Mouse (Mus musculus): ENCODE results near the gene Amigo1. TPM values are rescaled to one million over a fixed set of nuclear protein-coding genes. Genes with fewer than 3 reads are reported as not detected.

The Amigo1 gene
- polyA plus RNA-seq, 1 experiment from 2014 or later: 2.6 TPM

DNA sequence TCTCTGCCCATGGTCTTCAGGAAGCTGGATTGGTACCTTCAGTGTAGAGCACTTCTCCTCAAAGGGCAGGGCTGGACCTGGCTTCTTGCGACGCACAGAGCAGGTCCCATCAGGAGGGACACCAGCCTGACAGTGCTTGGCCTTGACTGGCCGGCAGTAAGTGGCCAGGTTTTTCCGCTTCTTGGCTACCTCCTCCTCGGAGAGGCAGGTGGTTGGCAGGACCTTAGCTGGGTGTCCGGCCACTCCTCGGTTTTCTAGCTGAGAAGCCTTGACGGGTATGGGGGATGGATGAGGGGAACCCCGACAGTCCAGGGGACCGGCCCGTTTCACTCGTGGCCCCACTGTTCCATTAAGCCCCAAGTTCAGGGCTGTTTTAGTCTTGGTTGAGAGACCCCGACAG, 17.1 kb downstream of the Amigo1 start:
- Histone ChIP-seq H3K9me3 (no peaks in the 10 kb centered on the region), H3K4me2 (no peak overlapping the region), H3K4me1 (peaks cover 29% of the 10 kb centered on the region), H3K27me3 (replicated peaks) (no peaks in the 10 kb centered on the region), H3K4me3 (no peak overlapping the region), H3K9ac (no peak overlapping the region), H3K36me3 (peaks cover 69% of the 10 kb centered on the region), H3K27ac (replicated peaks) (no peak overlapping the region)
- no peak for ATAC-seq (ENCODE audit: extremely low read depth, insufficient number of reproducible peaks, low FRiP score, low TSS enrichment)
- WGBS: 88% methylated on average over 13 of the region's 13 CpGs

DNA sequence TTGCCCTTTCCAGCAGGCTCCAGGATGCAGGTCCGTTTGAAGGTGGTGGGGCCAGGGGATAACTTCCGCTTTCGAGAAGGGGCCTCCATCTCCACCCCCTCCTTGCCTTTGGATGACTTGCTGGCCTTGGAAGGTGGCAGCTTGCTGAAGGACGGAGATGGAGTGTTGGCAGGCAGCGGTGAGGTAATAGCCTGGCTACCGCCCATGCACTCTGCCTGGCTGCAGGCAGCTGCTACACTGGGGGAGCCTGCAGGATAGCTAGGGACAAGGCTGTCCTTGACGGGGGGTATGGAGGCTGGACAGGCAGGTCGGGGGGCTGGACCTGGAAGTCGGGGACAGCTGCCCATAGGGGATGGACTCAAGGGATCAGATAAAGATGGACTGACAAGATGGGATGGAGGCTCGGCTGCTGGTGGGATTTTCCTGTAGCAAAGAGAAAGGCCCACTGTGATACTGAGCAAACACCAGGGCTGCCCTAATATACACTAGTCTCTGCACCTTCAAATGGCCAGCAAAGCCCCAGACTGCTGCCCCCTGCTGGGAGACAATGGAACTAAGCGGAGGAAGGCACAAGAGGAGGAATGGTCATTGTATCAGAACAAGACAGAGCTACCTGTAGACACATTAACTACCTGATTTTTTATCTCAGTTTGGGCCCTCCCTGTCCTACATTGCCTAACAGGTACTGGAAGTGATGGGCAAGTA, 17.6 kb downstream of the Amigo1 start:
- no peaks in the 10 kb centered on the region for H3K9me3 ChIP-seq
- H3K27me3 ChIP-seq (replicated peaks): no peaks in the 10 kb centered on the region
- H3K27ac ChIP-seq (replicated peaks): no peak overlapping the region
- no peak overlapping the region for H3K4me2 ChIP-seq
- ATAC-seq (ENCODE audit: extremely low read depth, insufficient number of reproducible peaks, low FRiP score, low TSS enrichment): no peak
- peaks cover 65% of the 10 kb centered on the region for H3K36me3 ChIP-seq
- H3K4me1 ChIP-seq: peaks cover 35% of the 10 kb centered on the region
- H3K9ac ChIP-seq: peak overlapping the region; percentile 10; the same call in 1 of the 2 replicates
- 81% methylated on average over 11 of the region's 11 CpGs for WGBS
- no peak overlapping the region for H3K4me3 ChIP-seq

DNA sequence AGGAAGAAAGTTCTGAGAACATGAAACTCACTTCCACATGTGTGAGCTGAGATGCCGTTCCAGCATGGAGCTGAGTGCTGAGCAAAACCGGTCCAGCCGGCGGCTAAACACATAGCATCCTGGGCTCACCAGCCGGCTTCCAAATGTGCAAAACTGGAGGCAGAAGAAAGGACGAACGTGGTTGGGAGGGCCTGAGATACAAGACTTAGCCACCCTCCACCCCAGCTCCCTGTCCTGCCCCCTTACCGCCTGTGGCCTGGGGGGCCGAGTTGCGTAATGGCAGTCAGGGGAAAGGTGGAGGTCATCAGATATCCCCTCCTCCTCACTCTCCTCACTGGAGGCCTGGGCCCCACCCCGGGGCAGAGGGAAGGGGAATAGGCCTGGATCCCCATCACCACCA, 18.3 kb downstream of the Amigo1 start:
- Histone ChIP-seq H3K36me3 (peaks cover 65% of the 10 kb centered on the region), H3K4me1 (peaks cover 40% of the 10 kb centered on the region), H3K4me3 (no peak overlapping the region), H3K9ac (no peak overlapping the region), H3K9me3 (no peaks in the 10 kb centered on the region), H3K4me2 (no peak overlapping the region), H3K27me3 (replicated peaks) (no peaks in the 10 kb centered on the region), H3K27ac (replicated peaks) (no peak overlapping the region)
- no peak for ATAC-seq (ENCODE audit: extremely low read depth, insufficient number of reproducible peaks, low FRiP score, low TSS enrichment)
- WGBS: 85% methylated on average over 11 of the region's 11 CpGs

DNA sequence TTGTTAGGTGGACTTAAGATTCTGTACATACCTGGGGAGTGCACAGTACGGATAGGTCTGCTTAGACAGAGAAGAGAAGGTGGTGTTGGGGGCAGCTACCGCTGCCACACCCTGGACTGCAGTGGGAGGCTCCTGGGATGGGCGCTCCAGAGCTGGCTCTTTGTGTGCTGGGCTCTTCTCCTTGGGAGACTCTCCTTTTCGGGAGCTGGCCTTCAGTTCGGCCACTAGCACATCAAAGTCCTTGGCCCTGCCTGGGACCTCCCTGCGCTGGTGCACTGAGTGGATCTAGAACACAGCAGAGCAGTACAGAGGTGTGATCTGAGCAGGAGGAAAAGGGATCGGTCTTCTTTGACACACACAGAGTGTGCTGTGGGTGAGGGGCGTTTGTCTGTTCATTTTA, 19.5 kb downstream of the Amigo1 start:
- no peak for ATAC-seq (ENCODE audit: extremely low read depth, insufficient number of reproducible peaks, low FRiP score, low TSS enrichment)
- peaks cover 65% of the 10 kb centered on the region for H3K36me3 ChIP-seq
- no peak overlapping the region for H3K4me2 ChIP-seq

DNA sequence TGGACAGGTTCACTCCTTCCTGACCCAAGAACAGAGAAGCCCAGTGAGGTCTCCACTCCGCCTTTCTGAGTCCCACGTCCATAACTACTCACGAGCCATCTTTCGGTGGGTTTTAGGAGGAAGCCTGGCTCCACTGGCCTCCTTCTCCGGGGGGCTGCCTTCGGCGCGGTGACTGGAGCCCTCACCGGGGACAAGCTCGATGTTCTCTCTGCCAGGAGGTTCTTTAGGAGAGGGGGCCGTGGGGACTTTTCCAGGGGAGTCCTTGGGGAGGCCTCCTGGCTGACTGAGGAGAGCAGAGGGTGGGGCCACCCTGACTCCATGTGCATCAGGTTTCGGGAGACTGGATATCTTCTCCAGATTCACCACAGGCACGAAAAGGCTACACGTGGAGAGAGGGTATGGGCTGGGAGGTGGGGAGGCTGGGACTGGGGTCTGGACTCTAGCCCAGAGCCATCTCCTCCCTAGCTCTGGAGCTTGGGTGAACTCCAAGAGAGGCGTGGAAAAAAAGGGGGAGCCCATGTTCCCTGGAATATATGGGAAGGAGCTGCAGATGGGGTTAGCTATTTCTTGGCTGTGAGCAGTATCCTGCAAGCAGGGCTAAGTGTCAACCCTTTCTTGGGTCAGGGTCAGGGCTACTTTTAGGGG, 20.7 kb downstream of the Amigo1 start:
- Histone ChIP-seq H3K27me3 (replicated peaks) (0 out of 2 replicates have a peak, but pooled peaks cover 4% of the 10 kb centered on the region), H3K4me1 (peaks cover 31% of the 10 kb centered on the region), H3K9ac (no peak overlapping the region), H3K9me3 (no peaks in the 10 kb centered on the region), H3K4me2 (no peak overlapping the region), H3K27ac (replicated peaks) (no peak overlapping the region), H3K4me3 (no peak overlapping the region), H3K36me3 (peaks cover 62% of the 10 kb centered on the region)
- no peak for ATAC-seq (ENCODE audit: extremely low read depth, insufficient number of reproducible peaks, low FRiP score, low TSS enrichment)
- WGBS: 85% methylated on average over 15 of the region's 15 CpGs

More for the DNA sequence above, 19.5 kb downstream of the Amigo1 start:
- H3K27ac ChIP-seq (replicated peaks): no peak overlapping the region
- H3K4me3 ChIP-seq: no peak overlapping the region
- peaks cover 34% of the 10 kb centered on the region for H3K4me1 ChIP-seq
- H3K9me3 ChIP-seq: no peaks in the 10 kb centered on the region
- H3K9ac ChIP-seq: no peak overlapping the region
- 80% methylated on average over 8 of the region's 8 CpGs for WGBS
- H3K27me3 ChIP-seq (replicated peaks): no peaks in the 10 kb centered on the region

DNA sequence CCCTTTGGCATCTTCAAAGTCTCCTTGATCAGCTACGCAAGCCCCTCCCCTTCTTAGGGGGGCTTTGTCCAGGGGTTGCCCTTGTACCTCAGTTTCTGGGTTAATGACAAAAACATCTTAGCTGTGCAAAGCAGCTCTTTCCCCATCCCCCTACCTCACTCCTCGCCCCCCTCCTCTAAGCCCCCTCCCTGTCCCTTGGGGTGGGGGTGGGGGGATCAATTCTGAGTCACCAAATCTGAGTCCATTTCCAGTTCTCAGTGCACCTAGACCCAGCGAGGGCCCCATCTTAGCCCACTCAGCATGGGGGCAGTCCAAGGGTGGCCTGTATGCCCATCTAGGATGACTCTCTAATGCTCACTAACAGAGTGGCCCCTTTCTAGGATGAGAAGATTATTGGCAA, 22.9 kb downstream of the Amigo1 start:
- Histone ChIP-seq H3K4me2 (peak overlapping the region; percentile 90), H3K36me3 (peaks cover 42% of the 10 kb centered on the region), H3K9ac (peak overlapping the region; percentile 89), H3K27me3 (replicated peaks) (peaks cover 17% of the 10 kb centered on the region), H3K9me3 (no peaks in the 10 kb centered on the region), H3K4me1 (peaks cover 30% of the 10 kb centered on the region), H3K27ac (replicated peaks) (no peak overlapping the region), H3K4me3 (peak overlapping the region; percentile 74)
- WGBS: 70% methylated on average over 3 of the region's 3 CpGs
- ATAC-seq (ENCODE audit: extremely low read depth, insufficient number of reproducible peaks, low FRiP score, low TSS enrichment): no peak

DNA sequence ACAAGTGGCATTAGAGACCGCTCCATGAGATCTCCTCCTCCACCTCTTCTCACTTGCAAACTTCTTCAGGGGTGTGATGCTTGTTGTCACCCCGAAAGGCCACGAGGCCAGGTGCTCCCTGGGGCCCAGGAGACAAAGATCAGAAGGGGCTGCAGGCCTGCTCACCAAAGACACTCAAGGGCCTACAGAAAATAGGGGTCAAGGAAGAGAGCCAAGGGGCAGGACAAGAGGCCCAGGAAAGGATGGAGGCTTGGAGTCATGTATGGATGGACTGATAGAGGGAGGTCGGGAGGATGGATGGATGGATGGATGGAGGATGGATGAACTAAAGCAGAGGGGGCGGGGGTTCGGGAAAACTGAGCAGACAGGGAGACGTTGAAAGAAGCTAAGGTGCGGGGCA, 23.4 kb downstream of the Amigo1 start:
- H3K4me3 ChIP-seq: peak overlapping the region; percentile 74
- WGBS: 12% methylated on average over 8 of the region's 8 CpGs
- peak overlapping the region; percentile 91; the same call in 1 of the 2 replicates for H3K27ac ChIP-seq (replicated peaks)
- H3K36me3 ChIP-seq: peaks cover 38% of the 10 kb centered on the region
- peak overlapping the region; percentile 90 for H3K4me2 ChIP-seq
- peaks cover 30% of the 10 kb centered on the region for H3K4me1 ChIP-seq
- H3K9ac ChIP-seq: peak overlapping the region; percentile 89
- no peaks in the 10 kb centered on the region for H3K9me3 ChIP-seq
- peaks cover 22% of the 10 kb centered on the region for H3K27me3 ChIP-seq (replicated peaks)
- ATAC-seq (ENCODE audit: extremely low read depth, insufficient number of reproducible peaks, low FRiP score, low TSS enrichment): no peak

DNA sequence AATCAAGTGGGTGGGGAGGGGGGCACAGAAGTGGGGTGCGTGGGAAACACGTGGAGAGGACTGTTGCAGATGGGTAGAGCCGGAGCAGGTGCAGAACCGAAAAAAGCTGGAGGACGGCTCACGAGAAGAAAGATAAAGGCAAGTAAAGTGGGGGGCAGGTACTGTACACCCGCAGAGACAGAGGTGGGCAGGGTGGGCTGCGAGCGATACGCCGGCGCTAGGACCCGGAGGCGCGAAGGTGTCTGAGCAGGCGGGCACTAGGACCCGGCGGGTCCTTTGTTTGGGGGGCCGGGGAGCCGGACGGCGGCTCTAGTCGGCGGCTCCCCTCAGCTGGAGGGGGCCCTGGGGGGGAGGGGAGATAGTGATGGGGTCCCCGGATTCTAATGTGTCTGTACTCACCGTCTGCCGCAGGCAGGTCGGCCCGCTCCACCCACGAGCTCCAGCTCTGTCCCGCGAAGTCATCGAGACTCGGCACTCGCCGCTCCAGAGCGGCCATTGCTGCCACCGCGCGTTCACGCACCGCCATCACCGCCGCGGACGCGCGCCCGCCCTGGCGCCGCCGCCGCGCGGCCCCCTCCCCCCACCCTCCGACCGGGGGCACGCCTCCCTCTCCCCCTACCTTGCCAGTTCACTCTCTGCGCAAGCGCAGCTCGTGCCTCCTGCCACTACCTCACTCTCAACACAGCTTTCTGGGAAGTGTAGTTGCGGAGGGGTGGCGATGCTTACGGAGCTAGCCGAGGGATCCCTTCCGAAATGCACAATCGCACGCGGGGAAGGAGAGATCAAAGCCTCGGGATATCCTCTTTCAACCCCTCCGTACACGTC, 24.0 kb downstream of the Amigo1 start:
- Histone ChIP-seq H3K36me3 (peaks cover 32% of the 10 kb centered on the region), H3K27ac (replicated peaks) (peak overlapping the region; percentile 91), H3K4me2 (peak overlapping the region; percentile 90), H3K9me3 (no peaks in the 10 kb centered on the region), H3K4me1 (peaks cover 30% of the 10 kb centered on the region), H3K4me3 (peak overlapping the region; percentile 74), H3K9ac (peak overlapping the region; percentile 89), H3K27me3 (replicated peaks) (peaks cover 22% of the 10 kb centered on the region)
- peak; percentile 95 for ATAC-seq (ENCODE audit: extremely low read depth, insufficient number of reproducible peaks, low FRiP score, low TSS enrichment)
- WGBS: under 1% methylated on average over 71 of the region's 72 CpGs

DNA sequence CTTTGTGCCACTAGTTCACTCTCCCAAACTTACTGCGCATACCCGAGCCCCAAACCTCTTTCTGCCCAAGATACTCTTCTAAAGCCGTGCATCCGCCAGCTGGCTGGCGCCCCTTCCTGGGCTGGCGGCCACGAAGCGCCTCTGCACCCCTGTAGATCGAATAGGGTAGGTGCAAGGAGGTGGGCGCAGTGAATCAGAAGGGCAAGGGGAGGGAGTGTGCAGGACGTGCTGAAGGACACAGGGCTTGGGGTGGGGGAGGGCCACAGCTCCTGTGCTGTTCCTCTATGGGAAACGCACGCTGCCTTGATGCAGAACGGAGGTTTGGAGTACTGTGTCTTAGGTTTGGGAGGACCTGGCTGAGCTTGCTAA, 24.6 kb downstream of the Amigo1 start, which contains the start of gene Atxn7l2:
Atxn7l2 (minus strand) TSS at position 164 of the 369 bp plus-strand sequence.
- H3K27ac ChIP-seq (replicated peaks): peak within 1 kb of the TSS; percentile 91
- peak within 1 kb of the TSS; percentile 90 for H3K4me2 ChIP-seq
- 0% methylated on average over 14 of the region's 14 CpGs for WGBS
- H3K9ac ChIP-seq: peak within 1 kb of the TSS; percentile 89
- peaks cover 26% of the 10 kb centered on the region for H3K36me3 ChIP-seq
- H3K4me1 ChIP-seq: peaks cover 30% of the 10 kb centered on the region
- H3K27me3 ChIP-seq (replicated peaks): peaks cover 24% of the 10 kb centered on the region
- peak within 1 kb of the TSS; percentile 74 for H3K4me3 ChIP-seq
- peak; percentile 40; the same call in 1 of the 2 replicates for ATAC-seq (ENCODE audit: extremely low read depth, insufficient number of reproducible peaks, low FRiP score, low TSS enrichment)
- no peaks in the 10 kb centered on the region for H3K9me3 ChIP-seq

DNA sequence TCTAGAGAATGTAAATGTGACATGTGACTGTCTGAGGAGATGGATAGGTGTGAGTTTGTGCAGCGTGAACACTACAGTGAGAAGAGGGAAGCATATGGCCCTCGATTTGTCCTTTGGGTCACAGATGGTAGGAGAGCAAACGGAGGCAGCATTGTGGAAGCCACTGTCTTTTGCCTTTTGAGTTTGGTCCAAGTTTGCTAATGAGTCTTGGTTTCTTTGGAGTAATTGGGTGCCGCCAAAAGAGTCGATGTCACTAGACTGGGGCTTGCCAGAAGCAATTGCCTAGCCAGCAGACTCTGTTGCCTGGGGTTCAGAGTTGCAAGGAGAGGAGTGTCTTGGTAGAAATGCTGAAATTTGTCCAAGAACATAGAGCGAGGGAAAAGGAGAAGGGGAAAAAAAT, 25.7 kb downstream of the Amigo1 start:
- H3K4me2 ChIP-seq: no peak overlapping the region
- no peak for ATAC-seq (ENCODE audit: extremely low read depth, insufficient number of reproducible peaks, low FRiP score, low TSS enrichment)
- no peaks in the 10 kb centered on the region for H3K9me3 ChIP-seq
- peaks cover 30% of the 10 kb centered on the region for H3K4me1 ChIP-seq
- peaks cover 35% of the 10 kb centered on the region for H3K27me3 ChIP-seq (replicated peaks)
- H3K36me3 ChIP-seq: peaks cover 15% of the 10 kb centered on the region
- no peak overlapping the region for H3K9ac ChIP-seq
- WGBS: 81% methylated on average over 6 of the region's 6 CpGs
- H3K4me3 ChIP-seq: no peak overlapping the region
- H3K27ac ChIP-seq (replicated peaks): no peak overlapping the region

DNA sequence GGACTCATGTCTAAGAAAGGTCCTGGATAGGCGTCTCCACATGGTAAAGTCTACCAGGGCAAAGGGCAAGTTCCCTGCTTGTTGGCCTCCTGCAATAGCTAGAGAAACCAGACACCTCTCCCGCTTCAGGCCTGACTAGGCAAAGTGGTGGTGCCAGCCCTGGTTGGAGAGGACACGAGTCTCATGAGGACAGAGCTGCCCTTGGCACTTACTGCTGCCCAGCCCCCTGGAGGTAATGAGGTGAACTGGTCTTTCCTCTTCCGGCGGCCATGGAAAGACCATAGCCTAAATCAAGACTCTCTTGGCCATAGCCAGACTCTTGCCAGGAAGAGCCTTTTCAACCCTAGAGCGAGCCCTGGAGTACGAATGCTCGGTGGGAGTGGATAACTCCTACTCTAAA, 26.3 kb downstream of the Amigo1 start:
- WGBS: 79% methylated on average over 8 of the region's 8 CpGs
- no peak overlapping the region for H3K9ac ChIP-seq
- no peaks in the 10 kb centered on the region for H3K9me3 ChIP-seq
- peaks cover 41% of the 10 kb centered on the region for H3K27me3 ChIP-seq (replicated peaks)
- H3K36me3 ChIP-seq: peaks cover 9% of the 10 kb centered on the region
- H3K4me3 ChIP-seq: no peak overlapping the region
- no peak overlapping the region for H3K4me2 ChIP-seq
- no peak overlapping the region for H3K27ac ChIP-seq (replicated peaks)
- peaks cover 26% of the 10 kb centered on the region for H3K4me1 ChIP-seq
- no peak for ATAC-seq (ENCODE audit: extremely low read depth, insufficient number of reproducible peaks, low FRiP score, low TSS enrichment)
